Mouse (Mus musculus) embryo, embryonic 10 days (tissue): ENCODE measurements at regions not wholly inside any gene's neighbourhood (a gene's known extent, or its start where the extent isn't known, plus 50 kb on each side); places are given as distances from the start of the nearest gene placed in this dataset.

Experiments
- DNase-seq: peaks from one replicate; pipeline ENCODE4 v3.0.0-alpha.2; 2015; ENCODE audit warnings: low spot score

GRCm38 (mm10) chrX:42431851-42432635 is 57.4 kb upstream of the Tex13c2 start:
- peak; percentile 64 for DNase-seq
